Mouse (Mus musculus): ENCODE data around the gene Armcx4.

DNA sequence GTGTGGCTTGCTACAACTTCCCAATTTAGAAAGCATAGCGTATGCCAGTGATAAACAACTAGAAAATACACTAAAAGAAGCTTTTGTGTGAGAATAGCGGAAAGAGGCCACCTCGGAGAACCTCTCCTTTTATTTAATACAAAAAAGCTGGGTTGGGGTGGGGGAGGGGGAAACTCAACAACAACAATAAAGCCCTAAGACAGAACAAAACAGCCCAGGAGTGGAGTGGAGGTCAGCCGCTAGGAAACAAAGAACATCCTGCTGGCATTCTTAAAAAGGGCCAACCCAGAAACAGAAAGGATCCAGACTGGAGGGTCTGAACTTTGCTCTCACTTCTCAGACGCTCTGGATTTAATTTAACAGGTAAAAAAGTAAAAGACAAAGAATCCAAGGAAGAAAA, 11.3 kb upstream of the Armcx4 start:
- TF ChIP-seq CTCF (IDR thresholded peaks at IDR 0.05; ENCODE audit: borderline replicate concordance, insufficient read depth, low read length) (no peak), POLR2A (IDR thresholded peaks at IDR 0.05; ENCODE audit: low read depth, low read length) (no peak)
